Mouse (Mus musculus): ENCODE data around the gene Arsb. TPM values are rescaled to one million over a fixed set of nuclear protein-coding genes. Genes with fewer than 3 reads are reported as not detected.

The Arsb gene
- polyA plus RNA-seq, 1 experiment from 2014 or later = 12.5 TPM

GRCm38 (mm10) chr13:93866638-93867037 is 95.2 kb downstream of the Arsb start:
- H3K9ac ChIP-seq = no peak overlapping the region
- H3K27me3 ChIP-seq = no peaks in the 10 kb centered on the region
- no peak overlapping the region for H3K4me3 ChIP-seq
- H3K4me1 ChIP-seq = peaks cover 4% of the 10 kb centered on the region; the same call in 1 of the 2 replicates
- H3K27ac ChIP-seq = no peak overlapping the region
- no peaks in the 10 kb centered on the region for H3K36me3 ChIP-seq
- WGBS = 75% methylated on average over 5 of the region's 5 CpGs
- H3K9me3 ChIP-seq = peaks cover 6% of the 10 kb centered on the region; the same call in 1 of the 2 replicates
- no peak overlapping the region for H3K4me2 ChIP-seq (replicated peaks)
- no peak for ATAC-seq (ENCODE audit: insufficient number of reproducible peaks, insufficient read depth, low FRiP score, low TSS enrichment)

DNA sequence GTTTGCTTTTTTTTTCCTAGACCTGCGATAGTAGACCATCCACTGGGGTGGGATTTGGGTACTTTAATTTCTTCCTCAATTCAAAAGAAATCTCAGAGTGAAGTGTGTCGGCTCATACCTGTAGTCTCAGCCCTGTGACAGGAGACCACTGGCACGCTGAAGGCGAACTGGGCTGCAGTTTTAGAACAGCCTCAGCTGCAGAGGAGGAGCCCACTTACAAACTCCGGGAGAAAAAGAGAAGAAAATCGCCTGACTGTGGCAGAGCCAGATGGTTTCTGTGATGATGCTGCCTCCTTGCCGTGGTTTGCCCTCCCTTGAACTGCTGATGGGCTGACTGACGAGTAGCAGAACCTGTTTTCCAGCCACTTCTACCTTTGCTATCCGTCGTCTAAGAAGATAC is 100.3 kb downstream of the Arsb start:
- no peaks in the 10 kb centered on the region for H3K27me3 ChIP-seq
- peaks cover 7% of the 10 kb centered on the region for H3K4me1 ChIP-seq
- H3K9ac ChIP-seq = no peak overlapping the region
- H3K27ac ChIP-seq = no peak overlapping the region; the same call in 1 of the 2 replicates
- no peak overlapping the region for H3K4me2 ChIP-seq (replicated peaks)
- 70% methylated on average over 10 of the region's 10 CpGs for WGBS
- ATAC-seq (ENCODE audit: insufficient number of reproducible peaks, insufficient read depth, low FRiP score, low TSS enrichment) = no peak
- H3K4me3 ChIP-seq = no peak overlapping the region
- H3K36me3 ChIP-seq = no peaks in the 10 kb centered on the region
- peaks cover 6% of the 10 kb centered on the region; the same call in 1 of the 2 replicates for H3K9me3 ChIP-seq

GRCm38 (mm10) chr13:93872591-93872990 is 101.2 kb downstream of the Arsb start:
- Histone ChIP-seq H3K9me3 (peaks cover 6% of the 10 kb centered on the region; the same call in 1 of the 2 replicates), H3K9ac (no peak overlapping the region), H3K27me3 (no peaks in the 10 kb centered on the region), H3K36me3 (no peaks in the 10 kb centered on the region), H3K4me3 (no peak overlapping the region), H3K27ac (no peak overlapping the region), H3K4me1 (peaks cover 7% of the 10 kb centered on the region), H3K4me2 (replicated peaks) (no peak overlapping the region)
- WGBS = 85% methylated on average over 6 of the region's 6 CpGs
- no peak for ATAC-seq (ENCODE audit: insufficient number of reproducible peaks, insufficient read depth, low FRiP score, low TSS enrichment)

GRCm38 (mm10) chr13:93877924-93878323 is 106.5 kb downstream of the Arsb start:
- 80% methylated on average over 2 of the region's 2 CpGs for WGBS

DNA sequence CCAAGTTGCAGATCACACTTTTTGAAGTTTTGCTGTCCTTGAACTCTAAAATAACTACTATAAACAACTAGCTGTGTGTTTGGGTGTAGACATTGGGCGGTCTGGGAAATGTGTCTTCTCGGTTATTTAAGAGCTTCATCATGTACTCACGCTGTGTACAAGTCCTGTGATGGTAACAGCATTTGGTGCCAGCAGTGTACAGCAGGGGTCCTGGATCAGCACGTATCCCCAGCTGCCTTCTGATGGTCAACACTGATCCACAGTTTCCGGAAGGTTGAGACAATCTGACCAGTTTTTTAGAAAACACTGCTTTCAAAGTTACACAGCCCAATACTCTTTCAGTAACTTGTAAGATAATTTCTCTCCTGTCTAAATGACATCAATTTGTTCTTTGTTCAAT is 108.0 kb downstream of the Arsb start:
- Histone ChIP-seq H3K27me3 (no peaks in the 10 kb centered on the region), H3K4me3 (no peak overlapping the region), H3K9me3 (no peaks in the 10 kb centered on the region), H3K4me2 (replicated peaks) (no peak overlapping the region), H3K36me3 (no peaks in the 10 kb centered on the region), H3K27ac (no peak overlapping the region), H3K9ac (no peak overlapping the region), H3K4me1 (no peaks in the 10 kb centered on the region)
- 90% methylated on average over 5 of the region's 5 CpGs for WGBS
- no peak for ATAC-seq (ENCODE audit: insufficient number of reproducible peaks, insufficient read depth, low FRiP score, low TSS enrichment)

More at GRCm38 (mm10) chr13:93877924-93878323, 106.5 kb downstream of the Arsb start:
- Histone ChIP-seq H3K4me3 (no peak overlapping the region), H3K4me1 (no peaks in the 10 kb centered on the region), H3K27me3 (no peaks in the 10 kb centered on the region), H3K9me3 (no peaks in the 10 kb centered on the region), H3K4me2 (replicated peaks) (no peak overlapping the region), H3K36me3 (no peaks in the 10 kb centered on the region), H3K27ac (no peak overlapping the region), H3K9ac (no peak overlapping the region)
- no peak for ATAC-seq (ENCODE audit: insufficient number of reproducible peaks, insufficient read depth, low FRiP score, low TSS enrichment)

DNA sequence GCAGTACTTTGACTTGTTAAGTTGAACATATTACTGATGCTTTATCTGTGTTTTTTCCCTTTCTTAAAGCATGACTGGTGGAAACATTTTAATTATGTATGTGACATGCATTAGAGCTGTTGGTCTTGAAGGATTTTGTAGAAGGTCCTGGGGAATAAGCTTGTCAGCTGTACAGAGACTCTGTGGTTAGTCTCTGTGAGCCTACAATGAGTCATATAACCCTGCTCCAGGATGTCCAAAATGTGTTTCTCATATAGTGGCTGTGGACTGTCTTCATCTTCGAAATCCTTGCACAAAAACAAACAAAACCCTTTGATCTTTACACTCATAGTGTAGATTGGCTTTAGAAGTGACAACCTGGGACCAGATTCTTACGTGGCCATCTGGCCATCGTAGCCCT is 110.7 kb downstream of the Arsb start:
- WGBS = 75% methylated on average over 3 of the region's 3 CpGs

GRCm38 (mm10) chr13:93886999-93887398 is 115.6 kb downstream of the Arsb start:
- Histone ChIP-seq H3K9ac (no peak overlapping the region), H3K27me3 (no peaks in the 10 kb centered on the region), H3K9me3 (no peaks in the 10 kb centered on the region), H3K27ac (no peak overlapping the region), H3K4me3 (no peak overlapping the region), H3K4me1 (no peaks in the 10 kb centered on the region), H3K4me2 (replicated peaks) (no peak overlapping the region), H3K36me3 (no peaks in the 10 kb centered on the region)
- WGBS = 85% methylated on average over 5 of the region's 5 CpGs
- no peak for ATAC-seq (ENCODE audit: insufficient number of reproducible peaks, insufficient read depth, low FRiP score, low TSS enrichment)

More for the DNA sequence above, 110.7 kb downstream of the Arsb start:
- Histone ChIP-seq H3K9me3 (no peaks in the 10 kb centered on the region), H3K27ac (no peak overlapping the region), H3K4me1 (no peaks in the 10 kb centered on the region), H3K4me2 (replicated peaks) (no peak overlapping the region), H3K36me3 (no peaks in the 10 kb centered on the region), H3K4me3 (no peak overlapping the region), H3K27me3 (no peaks in the 10 kb centered on the region), H3K9ac (no peak overlapping the region)
- no peak for ATAC-seq (ENCODE audit: insufficient number of reproducible peaks, insufficient read depth, low FRiP score, low TSS enrichment)

DNA sequence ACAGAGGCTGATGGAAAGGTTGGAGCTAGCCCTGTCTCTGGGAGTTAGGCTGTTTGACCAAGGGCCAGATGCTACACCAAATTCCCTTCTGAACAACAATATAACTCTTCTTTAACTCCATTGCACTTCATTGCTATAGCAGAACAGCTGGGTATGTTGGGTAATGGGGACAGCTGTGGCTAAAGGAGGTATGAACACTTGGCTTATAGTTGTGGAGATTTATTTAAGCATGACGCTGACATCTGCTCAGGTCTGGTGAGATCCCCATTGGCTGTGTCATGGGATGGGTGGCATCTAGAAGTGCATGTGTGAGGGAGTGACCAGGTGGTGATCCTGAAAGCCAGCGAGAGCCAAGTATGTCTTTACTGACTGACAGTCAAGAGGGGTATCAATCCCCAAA is 116.8 kb downstream of the Arsb start:
- ATAC-seq (ENCODE audit: insufficient number of reproducible peaks, insufficient read depth, low FRiP score, low TSS enrichment) = no peak
- H3K9ac ChIP-seq = no peak overlapping the region
- H3K4me1 ChIP-seq = no peaks in the 10 kb centered on the region
- no peaks in the 10 kb centered on the region for H3K27me3 ChIP-seq
- WGBS = 87% methylated on average over 2 of the region's 2 CpGs
- no peaks in the 10 kb centered on the region for H3K9me3 ChIP-seq
- no peak overlapping the region for H3K27ac ChIP-seq
- H3K36me3 ChIP-seq = no peaks in the 10 kb centered on the region
- H3K4me2 ChIP-seq (replicated peaks) = no peak overlapping the region
- H3K4me3 ChIP-seq = no peak overlapping the region

DNA sequence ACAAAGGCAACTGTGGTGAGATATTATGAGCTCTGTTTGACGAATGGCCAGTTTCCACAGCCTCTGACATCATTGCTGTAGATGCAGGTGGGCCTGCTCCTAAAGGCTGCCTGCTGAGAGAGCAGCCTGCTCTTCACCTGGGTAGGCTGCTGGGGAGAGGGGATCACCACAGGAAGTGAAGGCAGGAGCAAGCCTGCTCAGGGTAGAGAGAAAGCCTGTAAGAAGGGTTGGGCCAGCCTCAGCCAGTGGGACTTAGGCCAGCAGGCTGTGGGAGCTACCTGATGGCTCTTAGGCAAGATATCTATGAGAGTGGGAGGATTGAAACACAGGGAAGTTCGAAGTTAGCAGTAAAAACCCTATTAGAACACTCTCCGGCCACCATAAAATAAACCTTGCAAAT is 117.5 kb downstream of the Arsb start:
- no peaks in the 10 kb centered on the region for H3K4me1 ChIP-seq
- no peak overlapping the region for H3K27ac ChIP-seq
- ATAC-seq (ENCODE audit: insufficient number of reproducible peaks, insufficient read depth, low FRiP score, low TSS enrichment) = no peak
- H3K4me2 ChIP-seq (replicated peaks) = no peak overlapping the region
- H3K36me3 ChIP-seq = no peaks in the 10 kb centered on the region
- no peaks in the 10 kb centered on the region for H3K27me3 ChIP-seq
- no peak overlapping the region for H3K4me3 ChIP-seq
- 76% methylated on average over 3 of the region's 3 CpGs for WGBS
- no peak overlapping the region for H3K9ac ChIP-seq
- no peaks in the 10 kb centered on the region for H3K9me3 ChIP-seq

DNA sequence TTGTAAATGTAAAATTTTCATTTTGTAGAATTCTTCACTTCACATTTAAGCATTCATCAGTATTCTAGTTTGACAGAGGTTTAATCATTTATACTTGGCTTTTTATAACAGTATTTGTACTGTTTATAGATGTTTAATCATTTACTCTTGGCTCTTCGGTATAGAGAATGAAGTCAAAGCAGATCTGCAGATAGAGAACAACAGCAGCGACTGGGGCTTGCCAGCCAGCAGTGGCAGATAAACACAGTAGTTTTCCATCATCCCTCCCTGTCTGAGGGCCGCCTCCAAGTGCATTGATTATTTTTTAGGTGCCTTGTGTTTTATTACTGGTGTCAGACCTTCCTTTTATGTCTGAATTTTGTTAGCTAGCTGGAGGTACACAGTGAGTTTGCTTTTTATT is 118.6 kb downstream of the Arsb start:
- ATAC-seq (ENCODE audit: insufficient number of reproducible peaks, insufficient read depth, low FRiP score, low TSS enrichment) = no peak
- H3K9ac ChIP-seq = no peak overlapping the region
- 72% methylated on average over 3 of the region's 3 CpGs for WGBS
- no peak overlapping the region for H3K4me3 ChIP-seq
- H3K36me3 ChIP-seq = no peaks in the 10 kb centered on the region
- H3K4me2 ChIP-seq (replicated peaks) = no peak overlapping the region
- no peaks in the 10 kb centered on the region for H3K4me1 ChIP-seq
- H3K27me3 ChIP-seq = no peaks in the 10 kb centered on the region
- no peak overlapping the region for H3K27ac ChIP-seq
- H3K9me3 ChIP-seq = no peaks in the 10 kb centered on the region

DNA sequence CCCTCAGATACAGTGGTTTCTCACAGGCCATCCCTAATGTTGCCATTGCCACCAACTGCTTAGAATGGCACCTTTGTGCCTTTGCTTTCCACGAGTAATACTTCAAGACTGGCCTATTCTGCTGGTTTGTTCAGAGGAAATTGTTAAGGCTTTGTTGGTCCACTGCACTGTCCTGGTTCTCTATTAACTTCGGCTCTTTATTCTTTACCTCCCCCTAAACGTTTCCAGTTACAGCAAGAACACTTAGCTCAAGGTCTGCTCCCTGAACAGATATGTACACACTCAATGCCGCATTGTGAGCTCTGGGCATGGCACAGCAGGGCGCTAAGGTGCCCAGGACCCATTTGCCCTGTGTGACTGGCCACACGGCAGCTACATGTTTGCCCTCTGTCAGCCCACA is 119.8 kb downstream of the Arsb start:
- no peaks in the 10 kb centered on the region for H3K4me1 ChIP-seq
- WGBS = 82% methylated on average over 6 of the region's 6 CpGs
- no peak overlapping the region for H3K27ac ChIP-seq
- H3K27me3 ChIP-seq = no peaks in the 10 kb centered on the region
- no peak overlapping the region for H3K9ac ChIP-seq
- no peaks in the 10 kb centered on the region for H3K9me3 ChIP-seq
- no peaks in the 10 kb centered on the region for H3K36me3 ChIP-seq
- H3K4me2 ChIP-seq (replicated peaks) = no peak overlapping the region
- ATAC-seq (ENCODE audit: insufficient number of reproducible peaks, insufficient read depth, low FRiP score, low TSS enrichment) = no peak
- H3K4me3 ChIP-seq = no peak overlapping the region

GRCm38 (mm10) chr13:93892101-93892500 is 120.7 kb downstream of the Arsb start:
- Histone ChIP-seq H3K4me2 (replicated peaks) (no peak overlapping the region), H3K9ac (no peak overlapping the region), H3K4me1 (no peaks in the 10 kb centered on the region), H3K36me3 (no peaks in the 10 kb centered on the region), H3K27ac (no peak overlapping the region), H3K9me3 (no peaks in the 10 kb centered on the region), H3K4me3 (no peak overlapping the region), H3K27me3 (no peaks in the 10 kb centered on the region)
- WGBS = 88% methylated on average over 7 of the region's 7 CpGs
- ATAC-seq (ENCODE audit: insufficient number of reproducible peaks, insufficient read depth, low FRiP score, low TSS enrichment) = no peak

DNA sequence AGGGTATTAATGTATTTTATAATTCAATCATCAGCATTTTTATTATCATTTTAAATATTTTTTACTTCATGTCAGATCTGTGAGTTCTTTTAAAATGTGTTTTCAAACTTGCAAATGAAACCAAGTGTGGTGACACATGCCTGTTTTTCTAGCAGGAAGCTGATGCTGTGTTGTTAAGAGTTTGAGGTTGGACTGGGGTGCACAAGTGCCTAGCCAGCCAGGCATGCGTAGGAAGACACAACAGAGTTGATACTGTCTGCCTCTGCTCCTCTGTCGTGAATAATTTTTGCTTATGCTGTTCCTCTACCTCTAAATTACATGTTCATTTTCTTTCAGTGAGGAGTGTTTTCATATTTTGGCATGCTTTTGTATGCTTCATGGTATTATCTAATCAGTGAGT is 122.7 kb downstream of the Arsb start:
- Histone ChIP-seq H3K9ac (no peak overlapping the region), H3K4me2 (replicated peaks) (no peak overlapping the region), H3K27ac (no peak overlapping the region), H3K4me3 (no peak overlapping the region), H3K36me3 (no peaks in the 10 kb centered on the region), H3K9me3 (no peaks in the 10 kb centered on the region), H3K27me3 (no peaks in the 10 kb centered on the region), H3K4me1 (peaks cover 6% of the 10 kb centered on the region; the same call in 1 of the 2 replicates)
- no peak for ATAC-seq (ENCODE audit: insufficient number of reproducible peaks, insufficient read depth, low FRiP score, low TSS enrichment)
- 86% methylated on average over 2 of the region's 2 CpGs for WGBS
